Mouse (Mus musculus): ENCODE data around the gene Pld6.

Gene Pld6

DNA sequence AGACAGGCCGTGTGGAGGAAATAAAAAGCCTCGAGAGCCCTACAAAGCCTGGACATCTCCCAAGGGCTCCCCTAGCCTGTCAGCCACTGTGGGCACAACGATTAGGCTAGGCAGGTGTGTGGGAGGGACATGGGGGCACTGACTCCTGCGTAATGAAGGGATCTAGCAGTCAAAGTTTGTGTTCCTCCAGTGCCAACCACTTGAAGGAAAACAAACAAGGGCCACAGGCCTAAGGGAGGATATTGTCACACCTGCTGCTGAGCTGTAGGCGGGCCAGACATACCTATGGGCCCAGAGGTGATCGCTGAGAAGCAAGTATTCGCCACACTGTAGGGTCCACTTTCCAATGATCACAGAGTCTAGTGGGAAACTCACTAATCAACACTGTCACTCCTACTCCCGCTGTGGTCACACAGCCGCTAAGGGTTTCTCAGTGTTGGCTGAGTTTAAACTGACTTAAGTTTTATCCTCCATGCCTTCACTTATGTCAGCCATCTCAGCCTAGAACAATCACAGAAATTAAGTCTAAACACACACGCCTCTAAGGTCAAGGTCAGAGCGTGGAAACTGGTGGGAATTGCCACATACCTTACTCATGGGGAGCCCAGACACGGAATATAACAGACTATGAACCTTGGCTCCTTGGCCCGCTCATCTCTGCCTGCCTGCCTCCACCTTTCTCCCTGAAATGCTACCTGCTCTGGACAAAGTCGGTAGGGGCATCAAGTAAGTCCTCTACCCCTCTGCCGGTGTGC, 824 bp downstream of the Pld6 start:
- DNase-seq (ENCODE audit: low read depth), result no peak

DNA sequence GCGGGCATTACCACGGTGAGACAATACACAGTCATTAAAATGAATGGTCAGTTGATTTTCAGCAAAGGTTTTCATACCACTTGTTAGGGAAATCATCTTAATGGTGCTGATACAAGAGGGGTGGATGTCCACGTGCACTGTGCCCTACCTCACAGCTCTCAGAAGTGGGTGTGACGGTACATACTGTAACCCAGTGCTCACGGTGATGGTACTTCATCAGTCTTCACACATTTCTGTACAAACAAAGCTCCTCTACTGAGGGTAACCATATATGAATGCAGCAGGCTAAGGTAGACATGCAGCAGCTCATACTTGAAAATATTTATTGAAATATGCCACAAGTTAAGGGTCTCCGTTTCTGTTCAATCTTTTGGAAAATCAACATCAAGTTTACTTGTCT, 3.9 kb downstream of the Pld6 start:
- no peak for DNase-seq (ENCODE audit: low read depth)

DNA sequence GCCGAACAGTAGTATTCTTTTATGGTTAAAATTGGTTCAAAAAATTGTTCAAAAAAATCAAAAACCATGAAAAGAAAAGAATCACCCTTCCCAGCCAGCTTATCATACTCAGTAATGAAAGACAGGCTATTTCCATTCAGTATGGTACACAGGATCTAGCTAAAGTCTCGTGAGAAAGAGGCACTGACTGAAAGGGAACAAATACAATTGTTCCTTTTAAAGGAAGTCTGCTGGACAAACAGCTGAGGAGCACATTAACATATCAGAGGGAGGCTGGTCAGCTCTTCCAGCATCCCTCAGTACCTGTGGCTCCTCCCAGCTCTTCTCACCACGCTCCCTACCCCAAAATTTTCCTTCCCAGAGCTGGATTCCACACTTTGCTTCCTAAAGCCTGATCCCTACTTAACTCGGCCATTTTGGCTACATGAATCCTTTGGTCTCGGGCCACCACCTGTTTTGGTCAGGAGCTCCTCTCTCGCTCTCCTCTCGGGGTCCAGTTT, 5.3 kb downstream of the Pld6 start:
- DNase-seq (ENCODE audit: low read depth), result no peak

DNA sequence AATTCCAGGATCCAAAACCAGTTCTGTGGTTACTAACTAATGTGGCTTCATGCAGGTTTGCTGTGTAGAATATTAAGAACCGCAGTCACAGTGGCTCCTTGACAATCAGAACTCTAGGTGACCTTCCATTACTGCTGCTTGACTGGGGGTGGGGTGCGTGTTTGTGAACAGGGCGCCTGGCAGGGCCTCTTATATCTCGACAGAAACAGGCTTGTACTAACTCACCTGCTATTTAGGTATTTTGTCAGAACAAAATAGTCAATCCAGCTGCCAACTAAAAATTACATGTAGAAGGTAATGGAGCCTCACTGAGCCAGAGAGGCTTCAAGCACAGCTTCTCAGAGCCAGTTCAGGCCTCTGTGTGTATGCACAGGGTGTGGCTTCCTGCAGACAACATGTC, 7.2 kb downstream of the Pld6 start:
- DNase-seq (ENCODE audit: low read depth), result no peak

DNA sequence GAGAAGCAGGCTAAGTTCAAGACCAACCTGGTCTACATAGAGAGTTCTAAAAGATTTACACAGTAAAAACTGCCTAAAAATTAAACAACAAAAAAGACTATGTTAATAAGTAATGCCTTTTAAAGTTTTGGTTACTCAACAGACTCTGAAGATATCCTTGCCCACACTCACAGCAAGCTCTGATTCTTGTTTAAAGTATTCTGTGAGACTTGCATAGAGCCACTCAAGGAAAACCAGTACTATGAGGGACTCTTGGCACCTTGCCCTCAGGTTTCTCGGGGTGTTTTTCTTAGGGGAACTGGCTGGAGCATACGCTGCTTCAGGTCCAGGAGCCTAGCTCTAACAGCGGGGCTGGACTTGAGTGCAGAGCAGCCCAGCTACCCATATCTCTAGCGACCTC, 8.0 kb downstream of the Pld6 start:
- DNase-seq (ENCODE audit: low read depth), result no peak

DNA sequence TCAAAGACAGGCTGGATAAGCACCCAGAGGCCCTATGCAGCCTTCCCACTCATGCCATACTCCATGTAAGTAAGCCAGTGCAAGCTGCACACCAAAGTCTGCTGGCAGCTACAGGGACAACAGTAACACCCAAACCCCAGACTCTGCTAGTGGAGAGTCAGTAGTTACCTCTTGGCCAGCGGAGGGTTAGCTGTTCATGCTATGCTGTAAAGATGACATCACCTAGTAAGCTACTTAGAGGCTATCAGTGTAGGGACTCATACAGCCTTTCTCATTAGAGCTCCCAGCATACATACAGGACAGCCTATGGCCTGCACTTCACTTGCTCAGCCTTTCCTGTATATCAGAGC, 8.6 kb downstream of the Pld6 start:
- no peak for DNase-seq (ENCODE audit: low read depth)

DNA sequence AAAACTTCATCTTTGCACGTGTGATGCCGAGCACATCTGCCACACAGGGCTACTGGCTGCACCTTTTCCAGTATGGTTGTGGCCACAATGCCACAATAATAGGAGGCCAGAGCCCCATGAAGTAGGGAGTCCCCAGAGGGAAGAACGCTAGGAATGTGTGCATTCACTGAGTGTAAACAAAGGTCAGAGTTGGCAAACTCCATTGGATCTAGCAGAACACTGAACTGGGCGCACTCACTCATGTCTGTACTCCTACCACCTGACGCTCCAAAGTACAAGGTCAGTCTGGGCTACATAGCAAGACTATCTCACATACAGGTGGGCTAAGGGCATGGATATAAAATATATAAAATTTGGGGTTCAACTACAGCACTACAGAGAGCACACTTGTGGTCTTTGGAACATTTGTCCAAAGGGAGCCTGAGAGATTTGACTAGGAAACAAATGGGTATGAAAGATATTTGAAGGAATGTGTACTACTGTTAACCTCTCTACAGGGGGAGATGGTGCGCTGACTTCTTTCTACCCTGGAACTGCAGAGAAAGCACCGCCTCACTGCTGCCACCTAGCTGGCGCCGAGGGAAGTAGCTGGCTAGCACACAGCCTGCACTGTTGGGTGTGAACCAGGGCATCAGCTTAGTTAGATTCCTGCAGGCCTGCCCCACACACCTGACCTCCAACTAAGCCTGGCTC, 9.1 kb downstream of the Pld6 start:
- peak; percentile 88 for DNase-seq (ENCODE audit: low read depth)

DNA sequence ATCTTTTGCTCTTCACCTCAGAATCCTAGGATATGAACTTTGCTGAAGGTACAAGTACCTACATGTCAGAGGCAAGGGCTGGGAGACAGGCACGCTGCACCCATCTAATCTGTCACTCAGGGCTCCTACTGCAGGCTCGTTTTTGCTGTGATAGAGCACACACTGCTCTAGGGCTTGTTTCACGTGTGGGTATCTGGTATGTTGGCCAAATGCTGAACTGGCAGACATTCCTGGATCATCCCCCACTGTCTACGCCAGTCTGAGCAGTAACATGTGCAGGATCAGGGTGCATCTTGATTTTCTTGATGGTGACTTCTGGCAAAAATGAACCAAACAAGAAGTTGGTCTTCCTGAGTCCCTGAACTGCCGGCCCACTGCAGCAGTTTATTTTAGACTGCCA, 10.2 kb downstream of the Pld6 start:
- no peak for DNase-seq (ENCODE audit: low read depth)

DNA sequence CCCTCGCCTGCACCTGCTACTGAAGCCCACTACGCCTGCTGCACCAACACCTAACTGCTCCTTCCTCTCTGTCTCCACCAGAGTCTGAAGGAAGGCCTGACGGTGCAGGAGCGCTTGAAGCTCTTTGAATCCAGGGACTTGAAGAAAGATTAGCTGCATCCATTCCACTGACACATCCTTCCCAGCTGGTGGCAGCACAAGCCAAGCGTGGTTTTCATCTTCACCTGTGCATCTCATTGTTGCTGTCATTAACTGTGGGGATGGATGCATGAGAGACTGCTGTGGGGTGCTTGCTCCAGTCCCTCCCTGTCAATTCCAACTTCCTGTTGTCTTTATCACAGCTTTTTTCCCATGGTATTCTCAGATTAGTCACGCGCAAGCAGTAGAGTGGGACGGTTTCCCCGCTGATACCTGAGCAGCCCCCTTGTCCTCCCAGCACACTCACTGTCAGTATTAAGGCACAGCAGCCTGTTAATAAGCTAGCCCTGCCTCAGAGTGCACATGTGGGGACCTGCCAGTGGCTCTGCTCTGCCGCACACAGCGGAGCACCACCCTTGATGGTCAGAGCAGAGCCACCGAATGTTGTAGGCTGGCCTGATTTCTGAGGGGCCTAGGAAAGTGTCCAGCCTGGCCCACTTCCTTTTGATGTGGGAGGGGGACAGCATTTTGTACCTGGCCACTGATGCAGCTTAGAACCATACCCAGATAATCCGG, 11.9 kb downstream of the Pld6 start:
- no peak for DNase-seq (ENCODE audit: low read depth)

DNA sequence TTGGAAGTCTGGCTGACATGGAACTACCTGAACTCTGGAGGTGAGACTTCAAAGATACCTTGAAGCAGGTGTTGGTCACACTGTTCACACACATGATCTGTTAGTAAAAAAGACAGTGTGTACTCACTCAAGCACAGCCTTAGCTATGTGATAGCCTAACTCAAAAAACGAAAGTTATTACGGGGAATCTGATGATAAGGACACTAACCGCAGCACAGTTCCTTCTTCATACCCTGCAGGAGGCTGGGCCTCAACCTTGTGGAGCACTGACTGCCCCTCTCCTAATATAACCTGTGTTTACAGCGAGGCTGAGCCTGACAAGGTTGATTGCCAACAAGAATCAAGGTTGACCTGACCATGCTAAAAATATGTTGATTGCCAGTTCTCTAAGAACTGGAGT, 12.9 kb downstream of the Pld6 start:
- DNase-seq (ENCODE audit: low read depth), result no peak

DNA sequence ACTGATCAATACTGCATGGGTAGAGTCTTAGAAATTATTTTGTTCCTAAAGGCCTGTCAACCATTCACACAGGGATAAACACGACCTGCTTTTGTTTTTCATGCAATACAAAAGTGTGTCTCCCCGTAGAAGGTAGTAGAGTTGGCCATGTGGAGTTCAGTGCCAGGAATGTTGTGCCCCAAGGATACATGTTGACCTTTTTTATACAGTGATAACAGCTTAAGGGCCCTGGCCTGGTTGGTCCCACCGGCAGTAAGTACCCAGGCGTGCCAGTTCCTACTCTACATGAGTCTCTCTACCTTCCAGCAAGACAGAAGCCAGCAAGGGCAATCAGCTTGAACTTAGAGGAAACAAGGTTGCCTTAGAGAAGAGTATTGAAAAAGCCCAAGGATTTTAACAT, 14.5 kb downstream of the Pld6 start:
- no peak for DNase-seq (ENCODE audit: low read depth)

DNA sequence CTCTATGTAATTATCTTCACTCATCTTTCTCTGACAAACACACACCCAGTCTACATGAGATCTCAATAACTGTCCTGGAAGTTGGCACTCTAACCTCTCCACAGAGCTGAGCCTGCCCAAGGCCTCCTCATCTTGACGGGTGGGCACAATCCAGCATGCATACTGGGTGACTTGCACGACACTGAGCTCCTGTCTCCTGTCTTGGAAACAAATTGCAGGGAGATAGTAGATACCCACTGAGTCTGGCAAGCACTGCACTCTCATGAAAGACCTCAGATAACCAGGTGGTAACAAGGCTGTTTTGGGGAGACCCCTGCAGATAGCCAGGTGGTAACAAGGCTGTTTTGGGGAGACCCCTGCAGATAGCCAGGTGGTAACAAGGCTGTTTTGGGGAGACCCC, 15.2 kb downstream of the Pld6 start:
- no peak for DNase-seq (ENCODE audit: low read depth)

DNA sequence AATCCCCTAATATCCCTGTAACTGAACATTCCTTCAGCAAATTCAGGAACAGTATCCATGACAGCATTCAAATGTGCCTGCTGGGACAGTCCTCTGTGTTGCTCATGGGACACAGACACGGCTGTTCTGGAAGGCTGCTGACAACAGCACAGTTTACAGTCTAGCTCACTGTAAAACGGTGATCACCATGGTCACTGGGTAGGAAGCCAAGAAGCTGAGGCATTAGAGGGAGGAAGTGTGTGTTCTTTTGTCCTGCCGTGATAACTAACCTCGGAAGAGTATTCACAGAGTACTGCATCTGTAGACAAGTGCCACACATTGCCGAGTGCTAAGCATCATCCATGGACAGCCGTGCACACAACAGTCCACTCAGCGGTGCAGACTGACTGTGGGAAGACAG, 16.7 kb downstream of the Pld6 start:
- DNase-seq (ENCODE audit: low read depth), result no peak

DNA sequence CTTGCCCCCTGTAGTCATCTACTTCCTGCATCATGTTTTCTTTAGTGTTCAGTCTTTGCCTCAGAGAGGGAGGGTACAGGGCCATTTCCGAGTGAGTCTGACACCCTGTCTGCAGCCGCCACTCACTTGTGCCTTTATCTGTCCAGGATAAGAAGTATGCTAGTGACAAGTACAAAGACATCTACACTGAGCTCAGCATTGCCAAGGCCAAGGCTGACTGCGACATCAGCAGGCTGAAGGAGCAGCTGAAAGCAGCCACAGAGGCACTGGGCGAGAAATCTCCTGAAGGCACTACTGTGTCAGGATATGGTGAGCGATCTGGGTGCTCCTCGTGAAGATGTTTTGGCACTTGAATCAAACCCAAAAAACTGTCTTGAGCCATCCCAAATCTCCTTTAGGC, 17.7 kb downstream of the Pld6 start:
- DNase-seq (ENCODE audit: low read depth), result no peak

DNA sequence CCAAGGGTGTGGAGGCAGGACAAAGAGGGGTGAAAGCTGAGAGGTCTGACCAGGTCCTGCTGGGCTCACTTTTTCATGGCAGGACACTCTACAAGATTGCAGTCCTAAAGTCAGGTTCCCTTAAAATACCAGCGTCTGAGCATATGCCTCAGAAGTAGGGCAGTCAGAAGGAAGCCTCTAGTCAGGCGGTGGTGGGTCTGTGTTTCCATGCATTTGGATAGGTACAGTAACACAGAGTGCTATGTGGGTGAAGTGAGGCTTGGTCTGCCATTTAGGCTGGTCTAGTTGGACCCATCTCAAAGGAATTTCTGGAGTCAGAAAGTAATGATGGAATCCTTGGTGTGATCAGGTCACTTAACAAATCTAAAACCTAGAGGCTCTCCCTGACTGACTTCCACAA, 18.1 kb downstream of the Pld6 start:
- DNase-seq (ENCODE audit: low read depth), result no peak

DNA sequence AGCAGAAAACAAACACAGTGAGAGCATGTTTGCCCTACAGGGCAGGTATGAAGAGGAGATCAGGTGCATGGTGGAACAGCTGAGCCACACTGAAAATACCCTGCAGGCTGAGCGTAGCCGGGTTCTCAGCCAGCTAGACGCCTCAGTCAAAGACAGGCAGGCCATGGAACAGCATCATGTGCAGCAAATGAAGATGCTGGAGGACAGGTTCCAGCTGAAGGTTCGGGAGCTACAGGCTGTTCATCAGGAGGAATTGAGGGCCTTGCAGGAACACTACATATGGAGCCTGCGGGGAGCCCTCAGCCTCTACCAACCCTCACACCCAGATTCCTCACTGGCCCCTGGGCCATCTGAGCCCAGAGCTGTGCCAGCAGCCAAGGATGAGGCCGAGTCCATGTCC, 26.6 kb downstream of the Pld6 start:
- no peak for DNase-seq (ENCODE audit: low read depth)

DNA sequence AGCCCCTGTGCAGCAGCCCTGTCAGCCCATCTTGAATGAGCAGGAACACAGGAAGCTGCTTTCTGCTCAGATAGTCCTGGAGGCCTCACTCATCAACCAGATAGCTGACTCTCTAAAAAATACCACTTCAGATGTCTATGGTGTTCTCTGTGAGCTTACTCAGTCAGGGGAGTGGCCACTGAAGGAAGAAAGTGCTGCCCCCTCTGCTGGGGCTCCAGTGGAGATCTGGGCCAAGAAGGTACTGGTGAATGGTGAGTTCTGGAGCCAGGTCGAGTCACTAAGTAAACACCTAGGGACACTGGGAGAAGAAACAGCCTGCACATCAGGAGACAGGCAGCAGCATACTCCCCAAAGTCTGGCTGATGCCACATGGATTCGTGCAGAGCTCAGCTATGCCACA, 27.8 kb downstream of the Pld6 start:
- peak; percentile 58 for DNase-seq (ENCODE audit: low read depth)

DNA sequence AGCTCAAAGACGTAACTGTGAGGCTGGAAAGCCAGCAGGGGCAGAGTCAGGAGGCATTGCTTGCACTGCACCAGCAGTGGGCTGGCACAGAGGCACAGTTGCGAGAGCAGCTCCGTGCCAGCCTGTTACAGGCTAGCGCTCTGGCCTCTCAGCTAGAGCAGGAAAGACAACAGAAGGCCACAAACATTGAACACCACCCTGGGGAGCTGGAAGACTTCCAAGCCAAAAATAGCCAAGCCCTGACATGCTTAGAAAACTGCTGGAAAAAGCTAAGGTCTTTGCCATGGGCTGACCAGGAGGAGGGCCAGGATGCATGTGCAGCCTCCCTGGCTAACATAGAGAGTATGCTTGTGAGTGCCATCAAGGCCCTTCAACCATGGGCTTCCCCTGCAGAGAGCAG, 28.3 kb downstream of the Pld6 start:
- DNase-seq (ENCODE audit: low read depth), result peak; percentile 90

DNA sequence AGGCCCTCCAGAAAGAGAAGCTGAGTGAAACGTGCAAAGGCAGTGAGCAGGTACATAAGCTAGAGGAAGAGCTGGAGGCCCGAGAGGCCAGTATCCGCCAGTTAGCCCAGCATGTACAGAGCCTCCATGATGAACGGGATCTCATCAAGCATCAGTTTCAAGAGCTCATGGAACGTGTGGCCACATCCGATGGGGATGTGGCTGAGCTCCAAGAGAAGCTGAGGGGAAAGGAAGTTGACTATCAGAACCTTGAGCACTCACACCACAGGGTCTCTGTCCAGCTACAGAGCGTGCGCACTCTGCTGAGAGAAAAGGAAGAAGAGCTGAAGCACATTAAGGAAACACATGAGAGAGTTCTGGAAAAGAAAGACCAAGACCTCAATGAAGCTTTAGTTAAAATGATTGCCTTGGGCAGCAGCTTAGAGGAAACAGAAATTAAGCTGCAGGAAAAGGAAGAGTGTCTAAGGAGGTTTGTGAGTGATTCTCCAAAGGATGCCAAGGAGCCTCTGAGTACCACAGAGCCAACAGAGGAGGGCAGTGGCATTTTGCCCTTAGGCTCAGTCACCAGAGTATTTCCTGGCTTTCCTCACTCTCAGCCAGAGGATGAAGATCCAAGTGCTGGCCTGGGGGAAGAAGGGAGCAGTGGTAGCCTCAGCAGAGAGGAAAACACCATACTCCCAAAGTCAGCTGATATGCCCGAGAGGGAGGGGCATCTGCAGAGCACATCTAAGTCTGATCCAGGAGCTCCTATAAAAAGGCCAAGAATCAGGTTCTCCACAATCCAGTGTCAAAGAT, 29.1 kb downstream of the Pld6 start:
- peak; percentile 47 for DNase-seq (ENCODE audit: low read depth)

DNA sequence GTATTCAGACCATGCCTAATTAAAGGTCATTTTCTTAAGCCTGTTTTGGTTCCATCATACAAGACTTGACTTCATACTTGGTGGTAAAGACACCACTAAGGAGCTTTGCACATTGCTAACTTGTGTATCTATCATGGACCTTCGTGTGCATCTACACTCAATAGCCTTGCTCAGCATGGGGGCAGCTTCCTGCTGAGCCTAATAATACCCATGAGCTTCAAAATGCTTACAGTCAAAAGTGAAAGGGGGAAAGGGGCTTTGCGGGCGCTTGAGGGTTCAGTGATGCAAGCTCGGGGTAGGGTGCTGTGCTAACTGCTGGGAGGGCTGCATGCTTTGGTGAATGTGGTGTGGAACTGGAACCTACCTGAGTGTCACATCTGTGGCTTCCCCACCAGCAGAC, 31.1 kb downstream of the Pld6 start:
- no peak for DNase-seq (ENCODE audit: low read depth)

DNA sequence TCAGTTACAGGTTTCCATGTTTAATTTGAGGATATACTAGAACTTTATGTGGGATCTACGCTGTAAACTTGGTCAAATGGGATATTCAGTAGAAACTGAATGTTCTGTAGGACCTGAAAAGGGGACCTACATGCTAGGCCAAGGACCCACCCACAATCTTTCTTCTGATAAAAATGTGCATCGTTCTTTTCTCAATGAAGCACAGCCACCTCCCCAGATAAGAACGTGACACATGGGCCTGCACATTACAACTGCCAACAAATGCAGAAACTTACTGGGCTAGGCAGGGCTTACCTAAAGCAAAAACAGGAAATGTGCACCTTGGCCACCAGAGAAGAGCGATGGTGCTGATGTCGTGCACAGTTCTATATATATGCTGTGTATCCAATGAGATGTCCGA, 32.9 kb downstream of the Pld6 start:
- DNase-seq (ENCODE audit: low read depth), result no peak

DNA sequence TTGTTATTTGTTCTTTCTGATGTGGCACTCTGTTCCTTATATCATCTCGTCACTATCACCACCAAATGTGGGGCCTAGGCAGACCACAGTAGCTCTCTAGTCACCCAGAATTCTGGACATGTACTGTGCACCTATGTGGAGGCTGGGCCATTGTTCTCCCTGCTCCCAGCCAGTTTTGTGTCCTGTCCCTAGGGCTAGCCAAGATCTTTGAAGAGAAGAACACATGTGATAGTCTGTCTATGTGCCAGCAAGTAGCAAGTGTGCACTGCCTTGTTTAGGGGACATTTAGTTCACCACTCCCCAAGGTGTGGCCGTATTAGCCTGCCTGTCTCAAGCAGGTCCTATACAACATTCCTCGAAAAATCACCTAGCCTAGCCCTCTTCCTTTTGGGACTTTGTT, 38.4 kb downstream of the Pld6 start:
- no peak for DNase-seq (ENCODE audit: low read depth)

Data from NIH3T3 (cell line).